Mouse (Mus musculus): ENCODE measurements at regions not wholly inside any gene's neighbourhood (a gene's known extent, or its start where the extent isn't known, plus 50 kb on each side); places are given as distances from the start of the nearest gene placed in this dataset.

DNA sequence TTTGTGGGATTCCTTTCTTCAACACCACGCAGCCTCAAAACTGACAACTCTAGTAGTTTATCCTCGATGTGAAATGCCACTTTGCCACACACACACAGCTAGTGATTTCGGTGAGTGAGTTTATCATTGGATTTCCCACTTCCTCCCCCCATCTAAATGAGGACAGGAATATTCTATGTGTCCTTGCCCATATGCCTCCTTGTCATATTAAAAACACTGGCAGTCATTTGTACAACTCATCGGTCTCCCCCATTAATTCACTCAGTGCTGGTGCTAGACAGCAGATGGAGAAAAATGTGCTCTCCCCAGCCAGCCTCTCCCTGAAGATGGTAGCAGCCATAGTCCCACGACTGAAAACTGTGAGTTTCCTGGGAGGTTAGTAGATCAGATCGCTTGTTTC, 496.0 kb upstream of the Sox11 start:
- TF ChIP-seq CTCF (IDR thresholded peaks at IDR 0.05; ENCODE audit: extremely low read depth, insufficient read length, insufficient replicate concordance, low read depth, low read length): no peak
- no peak for TF ChIP-seq POLR2A (IDR thresholded peaks at IDR 0.05; ENCODE audit: low read depth, low read length)

All from small intestine, adult 2 months (tissue).